Mouse (Mus musculus): ENCODE measurements around the gene Fga. TPM values are rescaled to one million over a fixed set of nuclear protein-coding genes. Genes with fewer than 3 reads are reported as not detected.

Gene Fga
- polyA plus RNA-seq, 1 experiment from 2014 or later: 3.9 TPM

- Histone ChIP-seq H3K4me2 (replicated peaks; ENCODE audit: low read depth) (no peak overlapping the region), H3K4me3 (ENCODE audit: low read depth, low read length) (no peak overlapping the region), H3K9me3 (ENCODE audit: control insufficient read depth, low read length) (no peaks in the 10 kb centered on the region), H3K27me3 (ENCODE audit: control insufficient read depth, insufficient read depth, low read length) (no peaks in the 10 kb centered on the region), H3K4me1 (replicated peaks; ENCODE audit: control insufficient read depth, insufficient read depth) (no peaks in the 10 kb centered on the region), H3K9ac (ENCODE audit: low read length) (no peak overlapping the region), H3K36me3 (ENCODE audit: control insufficient read depth, insufficient read depth, low read length) (no peaks in the 10 kb centered on the region), H3K27ac (replicated peaks) (no peak overlapping the region)
- TF ChIP-seq EP300 (optimal IDR thresholded peaks at IDR 0.05): no peak
- no peak for TF ChIP-seq CTCF (IDR thresholded peaks at IDR 0.05; ENCODE audit: low read depth)
- no peak for DNase-seq (ENCODE audit: low spot score)
- 86% methylated on average over 7 of the region's 7 CpGs for WGBS
- no peak for ATAC-seq (ENCODE audit: low FRiP score, low TSS enrichment)
Measured at GRCm38 (mm10) chr3:83004801-83005200, 21.1 kb upstream of the Fga start.

- no peaks in the 10 kb centered on the region for H3K9me3 ChIP-seq (ENCODE audit: control insufficient read depth, low read length)
- H3K36me3 ChIP-seq (ENCODE audit: control insufficient read depth, insufficient read depth, low read length): no peaks in the 10 kb centered on the region
- DNase-seq (ENCODE audit: low spot score) (no peak), ATAC-seq (ENCODE audit: low FRiP score, low TSS enrichment) (peak; percentile 45)
- H3K4me2 ChIP-seq (replicated peaks; ENCODE audit: low read depth): no peak within 1 kb of the TSS
- H3K4me1 ChIP-seq (replicated peaks; ENCODE audit: control insufficient read depth, insufficient read depth): no peaks in the 10 kb centered on the region
- no peak within 1 kb of the TSS for H3K9ac ChIP-seq (ENCODE audit: low read length)
- H3K4me3 ChIP-seq (ENCODE audit: low read depth, low read length): no peak within 1 kb of the TSS
- WGBS: 46% methylated on average over 7 of the region's 7 CpGs
- TF ChIP-seq EP300 (optimal IDR thresholded peaks at IDR 0.05) (no peak), CTCF (IDR thresholded peaks at IDR 0.05; ENCODE audit: low read depth) (no peak)
- no peaks in the 10 kb centered on the region for H3K27me3 ChIP-seq (ENCODE audit: control insufficient read depth, insufficient read depth, low read length)
- no peak within 1 kb of the TSS for H3K27ac ChIP-seq (replicated peaks)
Measured at GRCm38 (mm10) chr3:83007557-83007956, 18.3 kb upstream of the Fga start, which contains the start of gene Fgg. TSS of gene Fgg (plus strand) at chr3:83007724.

GRCm38 (mm10) chr3:83010291-83010690 lies 15.6 kb upstream of the Fga start:
- ATAC-seq (ENCODE audit: low FRiP score, low TSS enrichment): no peak

GRCm38 (mm10) chr3:83011136-83011535 lies 14.7 kb upstream of the Fga start:
- no peak overlapping the region for H3K4me2 ChIP-seq (replicated peaks; ENCODE audit: low read depth)
- no peaks in the 10 kb centered on the region for H3K27me3 ChIP-seq (ENCODE audit: control insufficient read depth, insufficient read depth, low read length)
- ATAC-seq (ENCODE audit: low FRiP score, low TSS enrichment) (no peak), DNase-seq (ENCODE audit: low spot score) (no peak)
- TF ChIP-seq CTCF (IDR thresholded peaks at IDR 0.05; ENCODE audit: low read depth) (no peak), EP300 (optimal IDR thresholded peaks at IDR 0.05) (no peak)
- 86% methylated on average over 4 of the region's 4 CpGs for WGBS
- no peak overlapping the region for H3K4me3 ChIP-seq (ENCODE audit: low read depth, low read length)
- H3K27ac ChIP-seq (replicated peaks): no peak overlapping the region
- H3K36me3 ChIP-seq (ENCODE audit: control insufficient read depth, insufficient read depth, low read length): no peaks in the 10 kb centered on the region
- no peaks in the 10 kb centered on the region for H3K9me3 ChIP-seq (ENCODE audit: control insufficient read depth, low read length)
- H3K9ac ChIP-seq (ENCODE audit: low read length): no peak overlapping the region
- no peaks in the 10 kb centered on the region for H3K4me1 ChIP-seq (replicated peaks; ENCODE audit: control insufficient read depth, insufficient read depth)

More at GRCm38 (mm10) chr3:83010291-83010690, 15.6 kb upstream of the Fga start:
- Histone ChIP-seq H3K4me3 (ENCODE audit: low read depth, low read length) (no peak overlapping the region), H3K4me1 (replicated peaks; ENCODE audit: control insufficient read depth, insufficient read depth) (no peaks in the 10 kb centered on the region), H3K9me3 (ENCODE audit: control insufficient read depth, low read length) (no peaks in the 10 kb centered on the region), H3K9ac (ENCODE audit: low read length) (no peak overlapping the region), H3K4me2 (replicated peaks; ENCODE audit: low read depth) (no peak overlapping the region), H3K36me3 (ENCODE audit: control insufficient read depth, insufficient read depth, low read length) (no peaks in the 10 kb centered on the region), H3K27me3 (ENCODE audit: control insufficient read depth, insufficient read depth, low read length) (no peaks in the 10 kb centered on the region), H3K27ac (replicated peaks) (no peak overlapping the region)
- 66% methylated on average over 11 of the region's 11 CpGs for WGBS
- TF ChIP-seq EP300 (optimal IDR thresholded peaks at IDR 0.05) (no peak), CTCF (IDR thresholded peaks at IDR 0.05; ENCODE audit: low read depth) (no peak)
- DNase-seq (ENCODE audit: low spot score): no peak

- no peaks in the 10 kb centered on the region for H3K4me1 ChIP-seq (replicated peaks; ENCODE audit: control insufficient read depth, insufficient read depth)
- DNase-seq (ENCODE audit: low spot score): no peak
- TF ChIP-seq CTCF (IDR thresholded peaks at IDR 0.05; ENCODE audit: low read depth): no peak
- no peak for TF ChIP-seq EP300 (optimal IDR thresholded peaks at IDR 0.05)
- no peak overlapping the region for H3K4me3 ChIP-seq (ENCODE audit: low read depth, low read length)
- no peak overlapping the region for H3K9ac ChIP-seq (ENCODE audit: low read length)
- no peaks in the 10 kb centered on the region for H3K36me3 ChIP-seq (ENCODE audit: control insufficient read depth, insufficient read depth, low read length)
- no peaks in the 10 kb centered on the region for H3K9me3 ChIP-seq (ENCODE audit: control insufficient read depth, low read length)
- 64% methylated on average over 4 of the region's 4 CpGs for WGBS
- H3K4me2 ChIP-seq (replicated peaks; ENCODE audit: low read depth): no peak overlapping the region
- no peak for ATAC-seq (ENCODE audit: low FRiP score, low TSS enrichment)
- no peaks in the 10 kb centered on the region for H3K27me3 ChIP-seq (ENCODE audit: control insufficient read depth, insufficient read depth, low read length)
- no peak overlapping the region for H3K27ac ChIP-seq (replicated peaks)
Measured at GRCm38 (mm10) chr3:83011565-83011964, 14.3 kb upstream of the Fga start.

GRCm38 (mm10) chr3:83012636-83013035 lies 13.2 kb upstream of the Fga start:
- TF ChIP-seq CTCF (IDR thresholded peaks at IDR 0.05; ENCODE audit: low read depth): no peak
- TF ChIP-seq EP300 (optimal IDR thresholded peaks at IDR 0.05): no peak
- ATAC-seq (ENCODE audit: low FRiP score, low TSS enrichment): no peak
- H3K9ac ChIP-seq (ENCODE audit: low read length): no peak overlapping the region
- H3K36me3 ChIP-seq (ENCODE audit: control insufficient read depth, insufficient read depth, low read length): no peaks in the 10 kb centered on the region
- DNase-seq (ENCODE audit: low spot score): no peak
- no peaks in the 10 kb centered on the region for H3K4me1 ChIP-seq (replicated peaks; ENCODE audit: control insufficient read depth, insufficient read depth)
- H3K27ac ChIP-seq (replicated peaks): no peak overlapping the region
- no peaks in the 10 kb centered on the region for H3K9me3 ChIP-seq (ENCODE audit: control insufficient read depth, low read length)
- H3K4me3 ChIP-seq (ENCODE audit: low read depth, low read length): no peak overlapping the region
- no peaks in the 10 kb centered on the region for H3K27me3 ChIP-seq (ENCODE audit: control insufficient read depth, insufficient read depth, low read length)
- H3K4me2 ChIP-seq (replicated peaks; ENCODE audit: low read depth): no peak overlapping the region
- 91% methylated on average over 19 of the region's 19 CpGs for WGBS
